Mouse (Mus musculus) kidney, postnatal 4 days (tissue): ENCODE data around the gene Atxn1l.

Experiments used
- DNase-seq, 2 experiments: peaks; one replicate each; pipeline ENCODE4 v3.0.0; 2021; ENCODE audit warnings: mixed read lengths in 2 of 2

Gene Atxn1l

DNA sequence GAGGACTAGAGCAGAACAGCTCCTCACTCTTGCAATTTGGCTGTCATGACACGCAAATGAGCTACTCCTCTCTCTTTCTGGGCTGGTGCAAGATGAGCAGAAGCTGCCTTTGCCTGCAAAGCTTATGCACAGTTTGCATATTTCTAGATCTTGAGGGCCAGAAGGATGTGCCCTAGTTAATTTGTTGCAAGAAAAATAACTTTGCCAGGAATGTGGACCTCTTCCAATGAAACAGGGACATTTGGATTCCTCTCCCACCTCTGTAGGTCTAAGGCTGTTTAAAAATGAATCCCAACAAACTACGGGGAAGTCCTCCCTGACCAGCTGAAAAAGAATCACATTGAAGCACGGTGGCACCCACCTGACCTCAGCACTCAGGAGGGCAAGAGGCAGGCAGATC, 12.4 kb downstream of the Atxn1l start:
- no peak for DNase-seq

DNA sequence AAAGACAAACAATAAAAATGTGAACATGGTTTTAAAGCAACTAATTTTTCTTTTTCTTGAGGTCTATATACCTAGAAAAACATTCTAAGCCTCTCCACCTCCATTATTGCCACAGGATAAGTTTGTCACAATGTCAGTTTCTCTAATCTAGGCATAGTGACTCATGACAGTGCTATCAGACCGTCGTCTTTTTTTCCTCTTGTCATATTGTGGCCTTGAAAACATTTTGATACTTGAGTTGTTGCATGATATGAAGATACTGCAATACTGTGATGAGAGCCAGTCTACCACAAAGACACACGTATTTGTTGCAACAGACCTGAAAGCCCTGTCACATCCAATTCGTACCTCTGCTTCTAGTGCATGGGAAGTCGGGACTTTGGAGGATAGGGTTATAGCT, 22.6 kb downstream of the Atxn1l start:
- DNase-seq, result no peak

DNA sequence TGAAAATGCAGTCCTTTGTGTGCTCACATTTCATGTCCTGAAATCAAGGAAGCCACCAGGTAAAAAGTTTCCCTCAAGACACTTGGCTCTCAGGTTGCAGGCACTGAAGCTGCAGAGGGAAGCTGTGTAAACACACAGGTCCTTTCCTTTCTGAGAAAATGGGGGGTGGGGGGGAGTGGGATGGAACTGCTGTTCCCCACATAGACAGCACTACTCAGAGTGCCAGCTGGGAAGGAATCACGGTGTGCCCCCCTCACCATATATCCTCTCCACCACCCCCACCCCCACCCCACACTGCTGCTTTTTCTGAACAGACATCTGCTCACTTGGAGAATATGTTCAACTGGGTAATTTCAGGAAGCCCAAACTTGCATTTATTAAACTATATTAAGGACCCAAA, 25.0 kb downstream of the Atxn1l start:
- DNase-seq, result no peak

DNA sequence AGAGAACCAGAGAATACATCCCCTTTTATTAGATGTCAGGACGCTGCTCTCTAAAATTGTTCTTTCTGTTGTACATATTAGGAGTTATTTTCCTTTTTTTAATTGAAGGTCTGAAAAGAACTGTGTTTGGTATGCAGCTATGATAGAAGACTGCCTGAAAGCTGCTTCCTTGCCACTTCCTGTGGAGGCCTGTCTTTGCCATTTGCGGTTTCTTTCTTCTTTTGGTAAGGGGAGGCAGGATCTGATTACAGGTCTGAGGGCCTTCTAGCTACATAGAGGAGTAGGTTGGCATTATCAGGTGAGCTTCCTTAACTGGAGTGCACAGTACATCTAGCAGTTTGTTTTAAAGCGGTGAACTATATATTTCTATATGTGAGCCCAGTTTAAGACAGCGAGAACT, 29.6 kb downstream of the Atxn1l start:
- DNase-seq, result no peak

DNA sequence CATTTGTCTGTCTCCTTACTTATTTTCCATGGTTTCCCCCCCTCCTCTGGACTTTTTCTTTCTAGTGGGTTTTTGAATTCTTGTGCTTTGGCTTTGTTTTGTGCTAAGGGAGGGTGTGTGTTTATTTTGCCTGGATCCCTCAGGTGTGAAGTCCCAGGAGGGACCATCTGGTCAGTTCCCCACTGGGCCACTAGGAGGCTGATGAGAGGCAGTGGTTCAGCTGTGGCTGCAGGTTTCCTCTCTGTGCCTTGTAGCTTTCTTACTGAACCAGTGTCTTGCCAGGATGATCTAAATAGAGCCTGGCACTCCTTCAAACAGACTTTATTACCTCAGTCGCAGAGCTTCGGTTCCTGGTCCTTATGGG, 30.7 kb downstream of the Atxn1l start:
- peak; percentile 90 to 92 for DNase-seq

DNA sequence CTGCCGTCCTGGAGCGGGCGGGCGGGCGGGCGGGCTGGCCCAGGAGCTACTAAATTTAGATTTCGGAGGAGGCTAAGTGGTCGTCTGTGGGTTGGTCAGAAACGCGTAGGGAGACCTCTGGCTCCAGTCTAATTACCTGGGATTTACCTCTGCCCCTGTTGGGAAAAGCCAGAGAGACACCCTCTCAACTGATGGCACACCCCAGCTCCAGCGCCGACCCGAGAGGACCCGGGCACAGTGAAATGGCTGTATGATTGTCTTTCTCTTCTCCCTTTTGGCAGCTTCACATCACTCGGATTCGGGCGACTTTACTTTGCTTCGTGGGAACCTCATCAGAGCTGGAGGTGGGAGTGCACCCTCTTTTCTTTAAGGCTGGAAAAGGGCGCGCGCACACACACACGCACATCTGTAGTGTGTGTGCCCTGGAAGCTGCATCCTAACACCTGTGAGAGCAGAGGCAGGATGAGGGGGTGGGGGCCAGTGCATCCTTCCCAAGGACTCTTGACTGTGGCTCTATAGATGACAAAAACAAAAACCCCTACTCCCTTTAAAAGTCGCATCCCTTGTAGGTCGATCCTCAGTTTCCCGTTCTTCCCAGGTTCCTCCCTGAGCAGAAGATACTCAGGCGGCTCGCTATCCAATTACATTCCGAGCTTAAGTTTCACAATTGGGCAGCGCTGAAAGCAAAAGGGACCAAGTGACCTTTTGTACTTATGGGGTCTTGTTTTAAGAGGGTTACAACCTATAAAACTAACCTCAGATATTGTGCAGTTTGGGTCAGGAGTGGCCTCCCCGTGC, 31.3 kb downstream of the Atxn1l start:
- peak in 1 of 2 experiments; percentile 16 for DNase-seq

DNA sequence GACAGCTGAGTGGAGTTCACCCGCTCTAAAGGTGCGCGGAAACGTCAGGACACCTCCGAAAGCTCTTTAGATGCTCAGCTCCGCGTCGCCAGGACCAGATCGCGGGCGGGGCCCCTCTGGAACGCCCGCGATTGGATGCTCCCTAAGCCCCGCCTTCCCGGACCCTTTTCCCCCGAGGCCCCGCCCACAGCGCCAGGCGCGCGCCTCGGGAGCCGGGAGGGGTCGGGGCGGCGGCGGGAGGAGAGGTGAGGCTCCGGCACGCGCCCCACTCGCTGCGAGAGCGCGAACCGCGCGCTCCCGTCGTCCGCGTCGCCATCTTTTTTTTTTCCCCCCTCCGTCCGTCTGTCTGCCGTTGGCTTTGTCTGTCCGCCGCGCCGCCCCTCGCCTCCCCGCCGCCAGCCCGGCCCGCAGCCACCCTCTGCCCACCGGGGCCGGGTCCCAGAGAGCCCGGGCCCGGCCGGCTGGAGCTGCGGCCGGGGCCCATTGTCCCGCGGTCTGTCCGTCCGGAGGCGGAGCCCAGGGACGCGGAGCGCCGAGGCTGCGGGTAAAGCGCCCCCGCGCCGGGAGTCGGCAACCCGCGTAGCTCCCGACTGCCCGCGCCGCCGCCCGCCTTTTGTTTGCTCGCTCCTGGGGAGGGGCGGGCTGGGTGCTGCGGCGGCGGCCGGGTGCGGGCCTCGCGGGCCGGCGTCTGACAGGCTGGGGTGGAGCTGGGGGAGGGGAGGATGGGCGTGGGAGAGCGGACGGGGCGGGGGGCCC, 32.0 kb downstream of the Atxn1l start, which contains the start of gene Zfp821:
TSS of gene Zfp821 (plus strand) at position 227 of the 756 bp plus-strand sequence.
- peak; percentile 96 to 97 for DNase-seq

DNA sequence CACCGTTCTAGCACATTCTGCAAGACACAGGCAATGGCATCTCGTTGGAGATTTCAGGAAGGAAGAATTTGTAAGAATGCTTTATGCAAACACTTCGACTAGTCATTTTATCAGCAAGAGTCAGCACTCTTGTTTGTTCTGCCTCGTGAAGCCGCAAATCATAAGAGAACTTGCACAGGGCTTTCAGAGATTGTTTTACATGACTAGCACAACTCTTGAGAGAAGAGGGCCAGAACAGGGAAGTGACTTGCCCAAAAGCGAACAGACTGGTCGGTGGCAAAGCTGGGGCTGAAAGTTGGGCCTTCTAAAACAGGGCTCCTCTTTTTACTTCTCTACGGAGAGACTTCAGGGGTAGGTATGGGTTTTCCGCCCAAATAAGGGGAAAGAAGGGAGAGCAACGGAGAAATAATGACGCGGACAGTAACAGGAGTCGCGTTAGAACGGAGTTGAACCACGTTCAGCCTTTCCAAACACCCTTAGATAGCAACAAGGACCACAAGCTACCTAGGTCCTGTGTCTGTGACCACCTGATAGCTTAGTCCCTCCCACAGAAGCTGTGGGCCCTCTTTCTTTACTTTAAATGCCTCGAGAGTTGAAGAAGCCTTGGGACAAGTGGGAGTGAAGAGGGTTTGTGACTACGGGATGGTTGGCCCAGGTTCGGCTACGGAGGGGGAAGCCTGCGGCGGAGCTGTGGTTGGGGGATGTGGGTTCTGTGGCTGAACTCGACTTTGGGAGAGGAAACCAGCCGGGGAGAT, 32.8 kb downstream of the Atxn1l start:
- no peak for DNase-seq

DNA sequence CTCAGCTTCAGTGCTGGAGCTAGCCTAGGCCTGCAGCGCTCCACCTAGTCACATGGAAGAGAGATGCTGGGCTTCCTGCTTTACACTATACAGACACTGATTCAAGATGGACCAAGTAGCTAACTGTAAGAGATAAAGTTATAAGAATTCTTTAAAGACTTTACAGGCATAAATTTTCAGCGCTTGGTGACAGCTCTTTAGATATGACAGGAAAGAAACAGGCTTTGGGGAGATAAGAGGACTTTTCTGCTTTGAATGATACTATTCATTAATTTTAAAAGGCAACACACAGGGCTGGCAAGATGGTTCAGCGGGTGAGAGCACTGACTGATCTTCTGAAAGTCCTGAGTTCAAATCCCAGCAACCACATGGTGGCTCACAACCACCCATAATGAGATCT, 39.1 kb downstream of the Atxn1l start:
- DNase-seq, result no peak

DNA sequence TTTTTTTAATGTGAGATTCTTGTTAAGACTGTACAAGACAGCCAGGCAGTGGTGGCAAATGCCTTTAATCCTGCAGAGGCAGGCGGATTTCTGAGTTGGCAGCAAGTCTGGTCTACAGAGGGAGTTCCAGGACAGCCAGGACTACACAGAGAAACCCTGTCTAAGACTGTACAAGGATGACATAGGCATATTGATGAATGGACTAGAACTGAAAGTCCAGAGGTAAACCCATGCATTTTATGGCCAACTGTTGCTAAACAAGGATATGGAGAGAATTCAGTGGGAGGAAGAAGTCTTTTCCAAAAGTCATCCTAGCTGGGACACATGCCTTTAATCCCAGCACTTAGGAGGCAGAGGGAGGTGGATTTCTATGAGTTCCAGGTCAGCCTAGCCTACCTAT, 39.8 kb downstream of the Atxn1l start:
- DNase-seq, result no peak

DNA sequence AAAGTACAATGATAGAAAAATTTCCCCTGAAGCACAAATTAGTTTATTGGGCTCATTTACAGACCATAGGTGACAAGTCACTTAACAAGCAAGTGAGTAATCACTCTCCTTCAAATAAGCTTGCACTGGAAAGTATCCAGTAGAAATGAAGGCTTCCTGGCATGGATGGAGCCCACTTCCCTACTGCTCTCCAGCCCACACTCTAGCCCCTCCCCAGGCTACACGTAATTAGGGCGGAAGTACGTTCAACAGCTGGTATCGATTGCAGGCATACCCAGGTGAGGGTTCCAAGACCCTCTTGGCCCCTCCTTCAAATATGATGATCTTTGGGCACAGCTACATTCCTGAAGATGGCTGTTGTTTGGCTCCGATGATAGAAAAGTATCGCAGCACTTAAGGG, 43.4 kb downstream of the Atxn1l start:
- DNase-seq, result no peak

DNA sequence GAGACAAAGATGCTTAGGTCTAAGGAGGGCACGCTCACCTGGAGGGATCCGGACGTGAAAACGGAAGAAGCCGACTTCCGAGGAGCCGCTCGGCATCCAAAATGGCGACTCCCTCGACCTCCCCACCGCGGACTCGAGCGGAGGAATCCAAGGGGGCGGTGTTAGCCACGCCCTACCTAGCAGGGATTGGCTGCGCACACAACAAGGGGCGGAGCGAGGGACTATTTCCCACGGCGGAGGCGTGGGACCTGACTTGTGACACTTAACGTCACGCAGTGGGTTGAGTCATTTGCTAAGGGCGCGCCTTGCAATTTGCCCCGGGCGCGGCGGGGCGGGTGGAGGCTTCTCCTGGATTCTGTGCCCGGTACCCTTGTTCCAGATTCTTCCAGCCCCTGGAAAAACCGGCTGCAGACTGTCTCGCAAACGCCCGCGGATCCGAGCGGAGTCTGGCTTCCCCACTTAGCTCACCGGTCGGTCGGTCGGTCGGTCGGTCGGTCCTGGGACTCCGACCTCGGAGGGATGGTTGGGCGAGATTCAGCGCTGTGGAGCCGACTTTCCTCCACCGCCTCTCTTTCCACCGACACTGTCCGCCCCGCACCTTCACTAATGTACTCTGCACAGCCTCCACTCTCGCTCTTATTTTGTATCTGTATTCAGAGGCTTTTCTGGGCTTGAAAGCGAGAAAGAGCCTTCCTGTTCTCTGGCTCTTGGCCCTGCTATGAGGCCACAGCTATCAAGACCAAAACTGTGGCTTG, 44.2 kb downstream of the Atxn1l start, which contains the start of gene Ist1:
TSS of gene Ist1 (minus strand) at position 115 of the 755 bp plus-strand sequence.
- peak; percentile 99 for DNase-seq

DNA sequence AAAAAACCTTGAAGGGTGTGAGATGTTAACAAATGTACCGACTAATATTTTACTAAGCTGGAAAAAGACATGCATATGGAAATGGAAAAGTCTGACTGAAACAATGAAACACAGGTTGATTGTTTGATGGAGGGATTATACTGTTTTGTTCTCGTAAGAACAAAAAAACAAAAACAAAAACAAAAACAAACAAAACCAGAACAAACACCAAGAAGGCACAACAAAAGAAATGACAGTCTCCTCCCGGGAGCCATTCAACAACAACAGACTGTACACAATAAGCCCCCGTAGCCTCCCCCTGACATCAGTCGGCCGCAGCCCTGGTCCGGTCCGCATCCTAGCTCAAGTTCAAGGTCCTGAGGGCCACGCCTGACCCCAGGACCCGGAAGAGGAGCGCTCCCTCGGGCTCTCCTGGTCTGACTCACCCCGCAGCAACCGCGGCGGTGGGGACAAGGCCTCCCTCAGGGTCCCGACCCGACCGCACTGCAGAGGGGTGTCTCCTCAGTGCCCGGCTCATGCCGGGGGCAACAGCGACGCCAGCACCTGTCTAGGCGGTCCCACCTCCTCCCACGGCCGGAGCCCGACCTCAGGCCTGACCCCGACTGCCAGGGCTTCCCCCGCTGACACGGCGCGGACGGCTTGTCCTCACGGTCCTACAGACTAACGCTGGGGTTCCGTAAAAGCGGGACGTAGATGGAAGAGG, 44.9 kb downstream of the Atxn1l start:
- no peak for DNase-seq

DNA sequence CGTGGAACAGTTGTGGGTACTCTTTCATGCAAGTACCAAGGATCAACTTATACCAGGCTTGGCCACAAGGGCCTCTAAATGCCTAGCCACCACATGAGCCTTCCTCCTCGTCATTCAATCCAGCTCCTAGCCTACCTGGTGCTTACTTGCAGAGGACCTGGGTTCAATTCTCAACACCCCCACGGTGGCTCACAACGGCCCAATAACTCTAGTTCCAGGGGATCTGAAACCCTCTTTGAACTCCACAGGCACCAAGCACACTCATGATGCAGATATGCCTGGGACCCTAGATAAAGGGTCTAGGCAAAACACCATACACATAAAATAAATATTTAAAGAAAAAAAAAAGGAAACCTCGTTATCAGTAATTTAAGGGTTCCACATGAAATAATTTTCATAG, 45.8 kb downstream of the Atxn1l start:
- peak in 1 of 2 experiments; percentile 16 for DNase-seq

DNA sequence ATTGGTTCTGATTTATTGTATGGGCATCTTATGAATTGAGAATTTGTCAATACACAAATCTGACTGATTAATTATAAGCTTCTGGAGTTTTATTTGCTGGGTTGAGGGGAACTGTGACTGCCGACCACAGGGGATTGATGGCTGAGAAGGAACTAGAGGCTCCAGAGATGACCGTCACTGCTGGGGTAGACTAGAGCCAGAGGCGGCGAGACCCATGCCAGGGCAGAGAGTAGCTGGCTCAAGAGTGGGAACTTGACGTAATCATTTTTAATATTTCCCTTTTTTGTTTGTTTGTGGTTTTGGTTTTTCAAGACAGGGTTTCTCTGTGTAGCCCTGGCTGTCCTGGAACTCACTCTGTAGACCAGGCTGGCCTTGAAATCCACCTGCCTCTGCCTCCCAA, 50.3 kb downstream of the Atxn1l start:
- DNase-seq, result no peak

DNA sequence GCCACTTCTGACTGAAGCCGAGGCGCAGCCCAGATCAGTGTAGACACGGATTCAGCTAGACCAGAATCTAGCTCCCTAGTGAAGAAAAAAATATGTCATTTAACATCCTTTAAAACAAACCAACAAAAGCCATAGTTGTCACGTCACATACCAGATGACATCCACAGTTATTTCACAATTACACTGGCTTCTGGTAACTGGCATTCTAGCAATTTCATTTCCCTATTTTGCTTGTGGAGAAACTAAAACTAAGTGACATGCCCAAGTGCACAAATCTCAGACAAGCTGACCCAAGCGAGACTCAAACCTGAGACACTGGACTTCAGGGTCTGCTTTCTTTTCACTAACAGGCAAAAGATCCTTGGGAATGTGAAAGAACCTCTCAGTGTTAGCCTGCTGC, 55.4 kb downstream of the Atxn1l start:
- DNase-seq, result no peak

DNA sequence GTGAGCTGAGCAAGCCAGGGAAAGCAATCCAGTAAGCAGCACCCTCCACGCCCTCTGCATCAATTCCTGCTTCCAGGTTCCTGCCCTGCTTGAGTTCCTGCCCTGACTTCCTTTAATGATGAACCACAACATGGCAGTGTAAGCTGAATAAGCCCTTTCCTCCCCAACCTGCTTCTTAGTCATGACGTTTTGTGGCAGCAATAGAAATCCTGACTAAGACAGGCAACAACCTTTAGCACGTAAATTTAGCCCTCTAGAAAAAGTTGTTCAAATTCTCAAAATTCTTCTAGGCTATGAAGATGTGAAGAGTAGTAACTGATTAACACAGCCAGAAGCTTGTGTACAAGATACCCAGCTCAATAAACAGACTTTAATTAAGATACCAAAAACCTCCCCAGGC, 56.0 kb downstream of the Atxn1l start:
- DNase-seq, result no peak
